8 mouse cellular contexts compared by ENCODE assay signal in genomic region chr12:80758559-80759386, GRCm38 (mm10). TPM values are rescaled to one million over a fixed set of nuclear protein-coding genes. Genes with fewer than 3 reads are reported as not detected.
DNase-seq lines count a peak whose midpoint lies in the region; ATAC-seq lines count a peak whose summit lies in the region.

No protein-coding gene starts in this region.

- peak overlapping the region; percentile 53 for H3K4me3 ChIP-seq in heart, embryonic 11.5 days (ENCODE audit: low read depth, low read length)
- peak overlapping the region; percentile 53 for H3K4me3 ChIP-seq in limb, embryonic 12.5 days (replicated peaks)
- H3K4me3 ChIP-seq in neural tube, embryonic 12.5 days: peak overlapping the region; percentile 59

- peaks cover 22% of the 10 kb centered on the region for H3K4me1 ChIP-seq in heart, embryonic 11.5 days (ENCODE audit: control insufficient read depth, insufficient read depth, low read length)
- peaks cover 30% of the 10 kb centered on the region for H3K4me1 ChIP-seq in limb, embryonic 12.5 days (replicated peaks)
- peaks cover 26% of the 10 kb centered on the region for H3K4me1 ChIP-seq in neural tube, embryonic 12.5 days

- no peak overlapping the region for H3K27ac ChIP-seq in heart, embryonic 11.5 days (ENCODE audit: low read depth, low read length)
- H3K27ac ChIP-seq in limb, embryonic 12.5 days: no peak overlapping the region
- H3K27ac ChIP-seq in neural tube, embryonic 12.5 days: peak overlapping the region; percentile 82

- 2% methylated on average over 88 of the region's 92 CpGs for WGBS in heart, embryonic 11.5 days (ENCODE audit: insufficient replicate concordance)
- 3% methylated on average over 90 of the region's 92 CpGs for WGBS in limb, embryonic 12.5 days
- WGBS in neural tube, embryonic 12.5 days: 11% methylated on average over 91 of the region's 92 CpGs

- H3K27me3 ChIP-seq in heart, embryonic 11.5 days (ENCODE audit: control insufficient read depth, insufficient read depth, low read length): peaks cover 67% of the 10 kb centered on the region
- peaks cover 79% of the 10 kb centered on the region for H3K27me3 ChIP-seq in limb, embryonic 12.5 days
- H3K27me3 ChIP-seq in neural tube, embryonic 12.5 days (replicated peaks): peaks cover 27% of the 10 kb centered on the region

- no peak for ATAC-seq in CD4-positive, CD25-positive, alpha-beta regulatory T cell, adult 4 months
- ATAC-seq in heart, embryonic 11.5 days (replicated peaks; ENCODE audit: insufficient number of reproducible peaks, low FRiP score, low TSS enrichment): no peak
- 0 out of 2 replicates have a peak, but pooled peaks have one; percentile 4 for ATAC-seq in limb, embryonic 12.5 days (ENCODE audit: insufficient number of reproducible peaks, insufficient read depth, low FRiP score, low TSS enrichment, low read depth)
- peak; percentile 10 for ATAC-seq in neural tube, embryonic 12.5 days (ENCODE audit: low FRiP score, low read depth)

- H3K36me3 ChIP-seq in heart, embryonic 11.5 days (ENCODE audit: control insufficient read depth, insufficient read depth, low read length): no peaks in the 10 kb centered on the region
- H3K36me3 ChIP-seq in limb, embryonic 12.5 days: no peaks in the 10 kb centered on the region
- H3K36me3 ChIP-seq in neural tube, embryonic 12.5 days: peaks cover 46% of the 10 kb centered on the region

- H3K9ac ChIP-seq in heart, embryonic 11.5 days (ENCODE audit: low read depth, low read length): no peak overlapping the region
- peak overlapping the region; percentile 48 for H3K9ac ChIP-seq in limb, embryonic 12.5 days (replicated peaks)
- H3K9ac ChIP-seq in neural tube, embryonic 12.5 days: peak overlapping the region; percentile 80

- H3K4me2 ChIP-seq in heart, embryonic 11.5 days: peak overlapping the region; percentile 88
- peak overlapping the region; percentile 84 for H3K4me2 ChIP-seq in limb, embryonic 12.5 days
- peak overlapping the region; percentile 79 for H3K4me2 ChIP-seq in neural tube, embryonic 12.5 days (replicated peaks)

- DNase-seq in CD4-positive, CD25-positive, alpha-beta regulatory T cell, adult 2 months (ENCODE audit: low read depth, low spot score): peak; percentile 19
- peak; percentile 6 for DNase-seq in spleen, adult 12 weeks (ENCODE audit: low spot score)
- no peak for DNase-seq in spleen, postnatal 36 days (ENCODE audit: low spot score in 2 of 2)
- DNase-seq in layer of hippocampus, adult 18-20 months (ENCODE audit: low spot score in 2 of 2): no peak

- no peaks in the 10 kb centered on the region for H3K9me3 ChIP-seq in heart, embryonic 11.5 days (replicated peaks; ENCODE audit: control insufficient read depth, low read length)
- no peaks in the 10 kb centered on the region for H3K9me3 ChIP-seq in limb, embryonic 12.5 days
- H3K9me3 ChIP-seq in neural tube, embryonic 12.5 days: 0 out of 2 replicates have a peak, but pooled peaks cover 5% of the 10 kb centered on the region

RNA-seq across cellular contexts. Expression of gene Ccdc177, which starts 1.7 kb away (rescaled TPM):
- not detected for polyA plus RNA-seq in CD4-positive, CD25-positive, alpha-beta regulatory T cell, adult 4 months (2017; shearing (Covaris generic))
- polyA plus RNA-seq in heart, embryonic 11.5 days (2014; fragmentation: Nextera tagmentation; extraction: Ambion mirVana): 0.04 TPM in 1 of 2 replicates, not detected in the other
- polyA plus RNA-seq in limb, embryonic 12.5 days (2016; fragmentation: Nextera tagmentation; extraction: Ambion mirVana): 0.17 and 0.34 TPM in 2 replicates
- 4.2 and 4.7 TPM in 2 replicates for polyA plus RNA-seq in neural tube, embryonic 12.5 days (2016; fragmentation: Nextera tagmentation; extraction: Ambion mirVana)
- 10 to 100 TPM; 16.2 to 16.3 TPM for total RNA-seq in layer of hippocampus, adult 18-20 months (2021)

RNA-seq across cellular contexts. Expression of gene Susd6, which starts 31.5 kb away (rescaled TPM):
- 10 to 100 TPM; 23.1 to 29.8 TPM for polyA plus RNA-seq in CD4-positive, CD25-positive, alpha-beta regulatory T cell, adult 4 months (2017; shearing (Covaris generic))
- 17.7 and 20.4 TPM in 2 replicates for polyA plus RNA-seq in heart, embryonic 11.5 days (2014; fragmentation: Nextera tagmentation; extraction: Ambion mirVana)
- polyA plus RNA-seq in limb, embryonic 12.5 days (2016; fragmentation: Nextera tagmentation; extraction: Ambion mirVana): 14.1 and 16.6 TPM in 2 replicates
- 18.6 and 19.5 TPM in 2 replicates for polyA plus RNA-seq in neural tube, embryonic 12.5 days (2016; fragmentation: Nextera tagmentation; extraction: Ambion mirVana)
- total RNA-seq in layer of hippocampus, adult 18-20 months (2021): 10 to 100 TPM; 64.0 to 76.3 TPM

Comparison
In these comparisons a context has a peak if more than half of its experiments do, and no peak if none do; other contexts are left out.
1. DNase-seq: peak in CD4-positive, CD25-positive, alpha-beta regulatory T cell, adult 2 months (single experiment) and spleen, adult 12 weeks (single experiment); none in spleen, postnatal 36 days (0 of 2) and layer of hippocampus, adult 18-20 months (0 of 2).
2. ATAC-seq: peak in limb, embryonic 12.5 days (single experiment) and neural tube, embryonic 12.5 days (single experiment); none in CD4-positive, CD25-positive, alpha-beta regulatory T cell, adult 4 months (single experiment) and heart, embryonic 11.5 days (single experiment).
3. Peak in every context shown above with its lines, with median percentiles within 50 percentile points of each other: H3K4me2 ChIP-seq and H3K4me3 ChIP-seq.